Mouse (Mus musculus): Measurements from ENCODE around the gene Fbxo9.

- no peak for TF ChIP-seq CTCF (IDR thresholded peaks at IDR 0.05; ENCODE audit: low read depth)
- no peak for TF ChIP-seq EP300 (optimal IDR thresholded peaks at IDR 0.05)
These were observed 17.1 kb upstream of the Fbxo9 start for GRCm38 (mm10) chr9:78126007-78126406.
